Mouse (Mus musculus) stomach, embryonic 16.5 days (tissue): Measurements from ENCODE around the gene Nrip1. TPM values are rescaled to one million over a fixed set of nuclear protein-coding genes. Genes with fewer than 3 reads are reported as not detected.
A peak's percentile ranks its signal among the peaks of the same experiment; 100 is the strongest.
"Not testable (repeated sequence)": the region's sequence is repeated elsewhere in the genome, so short reads cannot be mapped to it uniquely, and the experiment has no call there.

Source experiments
- ATAC-seq: fragments of 200-750 bp; cut with Nextera tagmentation; 2 replicates; pipeline ENCODE4 v1.8.0; 2017; ENCODE audit warnings: moderate number of reproducible peaks, moderate TSS enrichment; ENCODE audit not compliant: insufficient read depth, low FRiP score
- H3K27ac ChIP-seq: fragments of 300-500 bp; sonication (generic); 2 replicates; pipeline ENCODE4 v1.5.1; 2014; ENCODE audit warnings: low read length
- H3K27me3 ChIP-seq: fragments of 300-500 bp; sonication (generic); 2 replicates; pipeline ENCODE4 v1.6.1; 2014; ENCODE audit warnings: low read length, control low read depth, mixed read lengths; ENCODE audit not compliant: control insufficient read depth, insufficient read depth
- H3K36me3 ChIP-seq: fragments of 300-500 bp; sonication (generic); 2 replicates; pipeline ENCODE4 v1.6.1; 2014; ENCODE audit warnings: low read length; ENCODE audit not compliant: control insufficient read depth, insufficient read depth
- H3K4me1 ChIP-seq: fragments of 300-500 bp; sonication (generic); 2 replicates; pipeline ENCODE4 v1.6.1; 2014; ENCODE audit warnings: low read length, control low read depth, mixed read lengths; ENCODE audit not compliant: control insufficient read depth, insufficient read depth
- H3K4me2 ChIP-seq: fragments of 300-500 bp; sonication (generic); 2 replicates; pipeline ENCODE4 v1.6.1; 2014; ENCODE audit warnings: low read depth, low read length, mixed read lengths
- H3K4me3 ChIP-seq: fragments of 300-500 bp; sonication (generic); replicated peaks from 2 replicates; pipeline ENCODE4 v1.5.1; 2014; ENCODE audit warnings: mild to moderate bottlenecking, low read length
- H3K9ac ChIP-seq: fragments of 300-500 bp; sonication (generic); 2 replicates; pipeline ENCODE4 v1.6.1; 2014; ENCODE audit warnings: low read length
- H3K9me3 ChIP-seq: fragments of 300-500 bp; sonication (generic); replicated peaks from 2 replicates; pipeline ENCODE4 v1.6.1; 2016; ENCODE audit warnings: low read length, control low read depth; ENCODE audit not compliant: control insufficient read depth
- WGBS: fragments of 180-500 bp; shearing (Covaris S2); extraction: QIAGEN DNeasy Blood & Tissue Kit; methylation state at CpG from one replicate; pipeline ENCODE4 v1.1.7; 2014; 5-methylcytosine and 5-hydroxymethylcytosine counted together
- polyA plus RNA-seq: library from polyadenylated mRNA; unstranded; fragments of >200 nt; fragmentation: Nextera tagmentation; extraction: Ambion mirVana; gene quantifications from 2 replicates; pipeline ENCODE4 v1.2.1, GENCODE M21; 2015

Gene Nrip1
- polyA plus RNA-seq, 1 experiment from 2014 or later, result 34.8 TPM

- no peak for ATAC-seq
- H3K27ac ChIP-seq, result no peak overlapping the region
- no peak overlapping the region for H3K4me2 ChIP-seq
- no peaks in the 10 kb centered on the region for H3K27me3 ChIP-seq
- H3K36me3 ChIP-seq, result no peaks in the 10 kb centered on the region
- H3K4me1 ChIP-seq, result peaks cover 10% of the 10 kb centered on the region; the same call in 1 of the 2 replicates
- no peaks in the 10 kb centered on the region for H3K9me3 ChIP-seq
- 66% methylated on average over 4 of the region's 4 CpGs for WGBS
- no peak overlapping the region for H3K9ac ChIP-seq
- no peak overlapping the region for H3K4me3 ChIP-seq
These were observed 35.2 kb upstream of the Nrip1 start for GRCm38 (mm10) chr16:76408696-76409354.

GRCm38 (mm10) chr16:76408241-76408640, 34.6 kb upstream of the Nrip1 start:
- 87% methylated on average over 8 of the region's 8 CpGs for WGBS
- no peak for ATAC-seq
- no peak overlapping the region for H3K4me3 ChIP-seq
- no peak overlapping the region for H3K4me2 ChIP-seq
- H3K9me3 ChIP-seq, result no peaks in the 10 kb centered on the region
- H3K27ac ChIP-seq, result no peak overlapping the region
- peaks cover 10% of the 10 kb centered on the region; the same call in 1 of the 2 replicates for H3K4me1 ChIP-seq
- no peaks in the 10 kb centered on the region for H3K27me3 ChIP-seq
- no peaks in the 10 kb centered on the region for H3K36me3 ChIP-seq
- H3K9ac ChIP-seq, result no peak overlapping the region; the same call in 1 of the 2 replicates

GRCm38 (mm10) chr16:76407321-76407920, 33.8 kb upstream of the Nrip1 start:
- ATAC-seq, result no peak

GRCm38 (mm10) chr16:76406897-76407296, 33.3 kb upstream of the Nrip1 start:
- no peak overlapping the region for H3K9ac ChIP-seq
- peak overlapping the region; percentile 40 for H3K4me2 ChIP-seq
- no peaks in the 10 kb centered on the region for H3K27me3 ChIP-seq
- H3K27ac ChIP-seq, result peak overlapping the region; percentile 10; the same call in 1 of the 2 replicates
- no peaks in the 10 kb centered on the region for H3K9me3 ChIP-seq
- 30% methylated on average over 7 of the region's 7 CpGs for WGBS
- no peaks in the 10 kb centered on the region for H3K36me3 ChIP-seq
- H3K4me1 ChIP-seq, result peaks cover 10% of the 10 kb centered on the region; the same call in 1 of the 2 replicates
- H3K4me3 ChIP-seq, result 0 out of 2 replicates have a peak overlapping the region, but pooled peaks have one; percentile 6
- no peak for ATAC-seq

More at GRCm38 (mm10) chr16:76407321-76407920, 33.8 kb upstream of the Nrip1 start:
- peaks cover 10% of the 10 kb centered on the region; the same call in 1 of the 2 replicates for H3K4me1 ChIP-seq
- H3K9me3 ChIP-seq, result no peaks in the 10 kb centered on the region
- H3K4me2 ChIP-seq, result peak overlapping the region; percentile 40
- H3K9ac ChIP-seq, result peak overlapping the region; percentile 13; the same call in 1 of the 2 replicates
- no peaks in the 10 kb centered on the region for H3K36me3 ChIP-seq
- H3K27me3 ChIP-seq, result no peaks in the 10 kb centered on the region
- WGBS, result 33% methylated on average over 13 of the region's 13 CpGs
- peak overlapping the region; percentile 10; the same call in 1 of the 2 replicates for H3K27ac ChIP-seq
- 0 out of 2 replicates have a peak overlapping the region, but pooled peaks have one; percentile 6 for H3K4me3 ChIP-seq

DNA sequence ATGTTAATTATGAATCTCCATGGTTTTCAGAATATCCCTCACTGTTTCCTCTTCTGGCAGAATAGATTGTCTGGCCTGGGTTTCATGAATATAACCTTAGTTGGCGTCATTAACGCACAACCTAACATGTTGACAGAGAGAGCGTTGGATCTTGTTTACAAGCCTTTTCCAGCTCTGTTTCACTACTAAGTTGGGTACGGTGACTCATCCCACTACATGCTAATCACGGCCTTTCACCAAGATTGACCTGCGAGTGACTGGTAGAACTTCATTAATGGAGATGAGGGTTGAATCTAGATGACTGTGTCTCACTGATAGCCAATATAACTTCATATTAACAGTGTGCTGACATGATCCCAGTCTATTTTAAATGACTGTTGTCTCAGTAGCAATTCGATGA, 32.7 kb upstream of the Nrip1 start:
- H3K4me2 ChIP-seq, result no peak overlapping the region
- H3K9ac ChIP-seq, result no peak overlapping the region
- H3K27me3 ChIP-seq, result no peaks in the 10 kb centered on the region
- H3K27ac ChIP-seq, result no peak overlapping the region
- H3K9me3 ChIP-seq, result no peaks in the 10 kb centered on the region
- 90% methylated on average over 7 of the region's 7 CpGs for WGBS
- H3K36me3 ChIP-seq, result no peaks in the 10 kb centered on the region
- ATAC-seq, result no peak
- H3K4me1 ChIP-seq, result peaks cover 10% of the 10 kb centered on the region; the same call in 1 of the 2 replicates
- H3K4me3 ChIP-seq, result no peak overlapping the region

- 90% methylated on average over 22 of the region's 24 CpGs for WGBS
- not testable (repeated sequence) for H3K9me3 ChIP-seq, H3K9ac ChIP-seq, H3K4me2 ChIP-seq, H3K4me1 ChIP-seq, ATAC-seq, H3K27me3 ChIP-seq, H3K4me3 ChIP-seq, H3K36me3 ChIP-seq, H3K27ac ChIP-seq
These were observed 29.7 kb upstream of the Nrip1 start for GRCm38 (mm10) chr16:76403305-76403704.

DNA sequence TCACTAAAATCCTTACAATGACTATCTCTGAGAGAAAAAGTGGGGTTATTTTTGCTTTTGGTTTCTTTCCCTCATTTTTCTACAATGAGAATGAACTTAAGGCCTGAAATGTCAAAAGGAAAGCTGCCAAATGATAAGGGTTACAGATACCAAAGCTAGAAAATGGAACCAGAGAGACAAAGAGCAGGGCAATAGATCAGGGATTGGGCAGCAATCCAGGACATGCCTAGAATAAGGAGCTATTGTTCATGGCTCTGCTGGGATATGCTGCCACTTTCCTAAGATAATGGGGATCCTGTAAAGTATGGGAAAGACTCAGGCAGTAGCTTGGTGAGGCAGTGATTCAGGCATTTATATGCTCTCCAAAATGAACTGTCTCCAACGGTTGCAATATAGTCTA, 22.9 kb upstream of the Nrip1 start:
- ATAC-seq, result no peak
- no peaks in the 10 kb centered on the region for H3K36me3 ChIP-seq
- no peaks in the 10 kb centered on the region for H3K27me3 ChIP-seq
- no peaks in the 10 kb centered on the region for H3K4me1 ChIP-seq
- no peak overlapping the region for H3K4me2 ChIP-seq
- no peak overlapping the region for H3K4me3 ChIP-seq
- no peaks in the 10 kb centered on the region for H3K9me3 ChIP-seq
- H3K9ac ChIP-seq, result no peak overlapping the region
- 71% methylated on average over 1 of the region's 1 CpGs for WGBS
- no peak overlapping the region for H3K27ac ChIP-seq

DNA sequence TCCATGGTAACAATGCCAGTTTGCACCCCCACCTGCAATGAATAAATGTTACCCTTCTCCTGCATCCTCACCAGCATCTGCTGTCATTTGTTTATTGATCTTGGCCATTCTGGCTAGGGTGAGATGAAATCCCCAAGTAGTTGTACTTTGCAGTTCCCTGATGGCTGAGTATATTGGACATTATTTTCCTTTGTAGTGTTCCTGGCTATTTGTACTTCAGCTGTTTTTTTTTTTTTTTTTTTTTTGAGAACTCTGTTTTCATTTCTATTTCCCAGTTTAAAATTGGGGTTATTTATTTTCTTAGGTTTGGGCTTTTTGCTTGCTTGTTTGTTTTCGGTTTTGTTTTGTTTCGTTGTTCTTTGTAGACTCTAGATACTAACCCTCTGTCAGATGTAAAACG, 19.6 kb upstream of the Nrip1 start:
- no peaks in the 10 kb centered on the region for H3K36me3 ChIP-seq
- 78% methylated on average over 3 of the region's 3 CpGs for WGBS
- no peaks in the 10 kb centered on the region for H3K4me1 ChIP-seq
- H3K4me3 ChIP-seq, result no peak overlapping the region
- H3K9me3 ChIP-seq, result no peaks in the 10 kb centered on the region
- H3K9ac ChIP-seq, result no peak overlapping the region
- no peak overlapping the region for H3K4me2 ChIP-seq
- no peak overlapping the region for H3K27ac ChIP-seq
- no peaks in the 10 kb centered on the region for H3K27me3 ChIP-seq
- ATAC-seq, result no peak

DNA sequence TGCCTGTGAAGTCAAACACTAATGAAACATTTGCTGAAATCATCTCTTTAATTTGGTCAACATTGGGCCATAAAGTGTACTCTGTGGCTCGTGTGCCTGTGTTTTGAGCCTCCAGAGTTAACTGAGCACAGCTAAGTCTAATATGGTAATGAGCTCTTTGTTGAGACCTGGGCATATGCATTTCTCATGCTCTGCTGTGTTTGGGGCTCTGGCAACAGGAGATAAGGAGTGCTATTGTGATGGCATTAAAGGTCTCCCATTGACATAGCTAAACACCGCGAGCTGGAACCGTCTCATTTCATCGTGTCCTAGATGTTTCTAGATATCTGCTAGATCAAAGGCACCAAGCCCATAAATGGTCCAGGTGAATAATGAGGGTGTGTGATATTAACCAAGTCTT, 12.9 kb upstream of the Nrip1 start:
- Histone ChIP-seq H3K9ac (no peak overlapping the region), H3K36me3 (no peaks in the 10 kb centered on the region), H3K4me2 (no peak overlapping the region), H3K27me3 (no peaks in the 10 kb centered on the region), H3K4me3 (no peak overlapping the region), H3K9me3 (no peaks in the 10 kb centered on the region), H3K4me1 (no peaks in the 10 kb centered on the region), H3K27ac (no peak overlapping the region)
- no peak for ATAC-seq
- 77% methylated on average over 5 of the region's 5 CpGs for WGBS
